Mouse (Mus musculus): ENCODE data around the gene Gm11733. TPM values are rescaled to one million over a fixed set of nuclear protein-coding genes. Genes with fewer than 3 reads are reported as not detected.

Gene Gm11733
- not detected in 2 replicates for polyA plus RNA-seq (2012; rRNA removed)

GRCm38 (mm10) chr11:117484198-117484597, at the start of gene Gm11733:
TSS of gene Gm11733 (plus strand) at chr11:117484368.

Other genes starting within 250 kb of the Gm11733 start
- 25.7 and 29.3 TPM in 2 replicates for gene Tnrc6c, start 169.9 kb downstream of the Gm11733 start, polyA plus RNA-seq (2012; rRNA removed)